Mouse (Mus musculus): ENCODE data around the gene Insl3. TPM values are rescaled to one million over a fixed set of nuclear protein-coding genes. Genes with fewer than 3 reads are reported as not detected.

The Insl3 gene
- polyA plus RNA-seq (2017; shearing (Covaris generic)) = 10 to 100 TPM; 11.7 to 25.4 (median 22.8) TPM

DNA sequence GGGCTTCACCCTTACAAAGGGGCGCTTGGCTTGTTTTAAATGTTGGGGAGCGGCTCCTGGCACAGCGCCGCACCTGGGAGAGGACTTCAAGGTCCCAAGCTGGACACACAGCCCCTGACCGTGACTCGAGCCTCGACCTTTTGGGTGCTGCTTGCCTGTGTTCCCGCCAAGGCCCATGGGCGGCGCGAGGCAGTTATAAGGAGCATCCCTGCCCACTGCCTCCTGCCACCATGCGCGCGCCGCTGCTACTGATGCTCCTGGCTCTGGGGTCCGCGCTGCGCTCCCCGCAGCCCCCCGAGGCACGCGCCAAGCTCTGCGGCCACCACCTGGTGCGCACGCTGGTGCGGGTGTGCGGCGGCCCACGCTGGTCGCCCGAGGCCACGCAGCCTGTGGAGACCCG, at the start of gene Insl3:
Gene Insl3 (plus strand): TSS at position 187 of the 400 bp plus-strand sequence.
- no peak for ATAC-seq

DNA sequence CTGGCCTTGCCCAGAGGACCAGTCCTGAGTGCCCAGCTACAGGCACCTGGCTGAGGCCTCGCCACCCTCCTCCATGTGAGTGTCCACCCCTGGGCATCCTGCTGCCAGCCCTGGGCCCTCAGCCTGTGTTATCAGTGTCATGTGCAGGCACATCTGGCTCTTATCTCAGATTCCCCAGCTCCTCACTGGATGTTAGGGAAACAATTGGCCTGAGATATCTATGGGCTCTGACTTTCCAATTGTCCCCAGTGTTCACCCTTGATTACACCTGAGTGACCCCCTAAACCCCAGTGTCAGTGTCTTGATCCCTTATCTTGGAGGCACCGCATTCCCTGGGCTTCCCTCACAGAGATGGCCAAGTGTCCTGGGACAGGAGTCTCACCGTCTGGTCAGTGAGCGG, 49.7 kb upstream of the Insl3 start:
- ATAC-seq = no peak

DNA sequence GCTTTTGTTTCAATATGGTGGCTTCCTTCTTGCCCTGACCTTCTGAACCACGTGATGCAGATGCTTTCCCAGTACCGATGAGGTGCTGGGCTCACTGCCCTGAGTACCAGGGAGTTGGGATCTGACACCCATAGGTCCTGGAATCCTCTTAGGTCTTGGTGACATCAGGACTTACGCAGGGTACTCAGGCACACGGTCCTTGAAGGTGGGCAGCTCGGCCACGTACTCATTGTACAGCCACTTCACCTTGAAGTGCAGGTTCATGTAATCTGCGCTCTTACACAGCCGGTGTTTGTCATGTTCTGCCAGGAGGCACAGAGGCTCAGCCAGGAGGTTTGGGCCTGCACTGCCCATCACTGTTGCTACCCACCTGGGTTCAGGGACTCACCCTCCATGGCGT, 43.5 kb upstream of the Insl3 start:
- no peak for ATAC-seq

DNA sequence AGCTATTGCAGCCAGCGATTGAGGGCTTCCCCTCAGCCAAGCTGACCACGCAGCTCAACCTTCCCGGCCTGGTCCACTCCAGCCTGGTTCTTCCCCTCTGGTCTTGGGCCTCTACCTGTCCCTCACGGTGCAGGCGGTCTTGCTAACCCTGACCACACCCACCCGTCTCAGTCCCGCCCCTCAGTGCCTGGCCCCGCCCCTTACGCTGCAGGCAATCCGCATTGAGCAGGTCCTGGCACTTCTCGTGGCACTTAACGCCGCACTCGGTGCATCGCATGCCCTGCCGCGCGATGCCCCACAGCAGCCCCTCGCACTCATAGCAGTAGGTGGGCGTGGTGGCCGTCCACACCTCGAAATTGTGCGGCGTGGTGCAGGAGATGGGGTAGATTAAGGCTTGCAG, 34.4 kb upstream of the Insl3 start:
- ATAC-seq = no peak

DNA sequence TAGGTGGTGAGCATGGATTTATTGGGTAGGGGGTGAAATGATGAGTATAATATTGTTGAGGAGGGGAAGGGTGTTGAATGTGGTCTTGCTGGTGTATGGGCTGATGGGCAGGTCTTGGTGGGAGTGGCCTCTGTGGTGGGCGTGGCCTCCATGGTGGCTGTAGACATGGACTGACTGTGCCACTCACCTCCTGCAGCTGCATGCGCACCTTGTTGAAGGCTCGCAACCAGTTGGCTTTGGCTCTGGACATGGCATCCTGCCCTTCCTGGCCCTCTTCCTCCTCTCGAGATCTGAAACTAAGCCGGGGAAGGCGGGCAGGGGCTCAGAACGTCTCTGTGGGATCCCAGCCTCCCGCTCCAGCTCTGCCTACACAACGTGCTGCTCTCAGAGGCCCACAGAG, 31.2 kb upstream of the Insl3 start:
- ATAC-seq = no peak

DNA sequence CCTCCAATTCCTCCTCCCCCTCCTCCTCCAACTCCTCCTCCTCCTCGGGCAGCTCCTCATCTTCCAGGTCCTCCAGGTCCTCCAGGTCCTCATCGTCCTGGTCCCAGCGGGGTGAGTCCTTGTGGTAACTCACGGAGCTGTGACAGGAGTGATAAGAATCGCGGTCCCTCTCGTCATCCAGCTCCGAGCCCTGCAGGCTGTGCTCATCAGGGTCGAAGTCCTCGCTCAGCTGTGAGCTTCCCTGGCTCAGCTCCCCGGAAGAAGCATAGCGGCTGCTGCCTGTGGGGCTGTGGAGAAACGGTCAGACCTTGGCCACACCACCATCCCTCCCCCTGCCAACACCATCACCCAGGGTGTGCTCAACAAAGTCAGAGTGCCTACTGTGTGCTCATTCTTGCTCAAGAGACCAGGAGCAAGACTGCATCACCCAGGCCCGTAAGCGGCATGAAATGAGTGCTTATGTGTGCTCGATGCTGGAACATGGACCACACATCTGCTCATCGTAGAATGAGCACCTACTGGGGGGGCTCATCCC, 30.4 kb upstream of the Insl3 start:
- ATAC-seq = no peak

DNA sequence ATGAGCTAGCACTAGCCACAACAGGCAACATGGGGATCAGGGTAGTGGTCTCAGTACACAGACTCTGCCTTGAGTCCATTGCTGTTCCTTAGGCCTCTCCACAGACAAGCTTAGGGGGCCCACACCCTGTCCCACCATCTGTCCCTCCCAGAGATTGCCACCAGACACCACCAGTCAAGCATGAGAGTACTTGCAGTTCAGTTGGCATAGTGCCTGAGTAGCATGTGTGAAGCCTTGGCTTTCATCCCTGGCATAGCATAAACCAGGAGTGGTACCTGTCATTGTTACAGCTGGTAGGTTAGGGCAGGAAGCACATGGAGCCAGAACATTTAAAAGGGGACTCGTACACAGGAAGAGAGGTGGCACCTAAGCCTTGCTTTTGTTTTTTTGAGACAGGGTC, 29.3 kb upstream of the Insl3 start:
- ATAC-seq = no peak

DNA sequence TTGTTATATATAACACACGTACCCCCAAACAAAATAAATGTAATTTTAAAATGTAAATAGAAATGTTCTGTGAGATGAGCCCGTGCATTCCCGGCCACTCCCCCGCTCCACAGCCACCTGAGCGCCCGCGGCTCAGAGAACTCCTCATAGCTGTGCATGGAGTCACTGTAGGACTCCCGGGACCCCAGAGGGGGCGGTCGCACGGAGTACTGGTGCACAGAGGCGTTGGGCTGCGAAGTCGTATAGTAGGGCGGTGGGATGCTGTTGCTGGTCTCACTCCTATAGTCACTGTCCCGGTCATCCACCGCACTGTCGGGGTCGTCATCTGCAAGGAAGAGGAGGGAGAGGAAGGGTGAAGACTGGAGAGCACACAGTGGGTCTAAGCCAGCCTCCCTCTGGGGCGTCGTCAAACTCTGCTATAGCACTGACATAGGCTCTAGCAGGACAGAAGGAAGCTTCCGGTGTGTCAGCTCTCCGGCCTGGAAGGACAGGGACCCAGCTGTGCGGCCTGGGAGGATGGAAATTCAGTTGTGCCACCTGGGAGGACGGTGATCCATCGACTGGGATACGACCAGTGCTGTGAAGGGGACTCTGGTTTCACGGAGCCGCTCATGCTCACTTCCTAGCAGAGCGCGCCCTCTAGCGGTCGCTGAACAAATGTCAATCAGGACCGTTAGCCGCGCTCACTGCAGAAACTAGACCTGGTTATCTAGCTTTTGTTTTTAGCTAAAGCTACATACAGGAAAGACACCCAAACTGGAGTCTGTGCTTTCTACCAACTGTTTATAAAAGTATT, 28.5 kb upstream of the Insl3 start:
- ATAC-seq = peak; percentile 80

DNA sequence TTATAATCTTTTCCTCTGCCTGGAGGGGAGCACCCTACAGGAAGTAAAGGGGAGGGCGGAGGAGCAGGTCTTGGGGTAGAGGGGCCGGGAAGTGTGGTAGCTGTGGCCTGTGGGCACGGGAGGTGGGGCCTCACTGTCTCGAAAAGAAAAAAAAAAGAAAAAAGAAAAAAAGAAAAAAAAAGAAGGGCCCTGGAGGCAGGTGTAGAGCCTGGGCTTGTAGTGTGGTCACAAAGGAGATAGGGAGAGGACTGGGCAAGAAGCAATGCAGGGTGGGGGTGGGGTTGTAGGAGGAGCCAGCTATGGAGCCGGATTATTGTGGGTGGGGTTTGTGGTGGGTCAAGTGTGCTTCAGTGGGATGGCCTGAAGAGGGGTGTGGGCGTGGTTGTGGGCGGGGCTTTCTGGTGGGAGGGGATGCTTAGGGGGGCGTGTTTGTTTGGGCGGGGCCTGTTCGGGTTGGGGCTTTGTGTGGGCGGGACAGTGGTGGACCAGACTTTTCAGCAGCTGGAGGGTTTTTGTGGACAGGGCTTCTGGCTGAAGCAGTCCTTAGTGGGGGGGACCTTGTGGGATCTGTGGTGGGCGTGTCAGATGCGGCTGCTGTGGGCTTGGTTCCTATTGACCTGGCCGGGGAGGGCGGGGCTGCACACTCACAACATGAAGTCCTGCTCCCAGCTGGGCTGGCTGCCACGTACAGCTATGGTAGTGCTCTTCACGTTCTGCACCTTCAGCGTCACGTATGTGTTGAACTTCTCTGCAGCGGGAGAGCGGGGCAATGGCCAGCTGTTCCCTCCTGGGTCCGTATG, 23.5 kb upstream of the Insl3 start:
- peak; percentile 46 for ATAC-seq

DNA sequence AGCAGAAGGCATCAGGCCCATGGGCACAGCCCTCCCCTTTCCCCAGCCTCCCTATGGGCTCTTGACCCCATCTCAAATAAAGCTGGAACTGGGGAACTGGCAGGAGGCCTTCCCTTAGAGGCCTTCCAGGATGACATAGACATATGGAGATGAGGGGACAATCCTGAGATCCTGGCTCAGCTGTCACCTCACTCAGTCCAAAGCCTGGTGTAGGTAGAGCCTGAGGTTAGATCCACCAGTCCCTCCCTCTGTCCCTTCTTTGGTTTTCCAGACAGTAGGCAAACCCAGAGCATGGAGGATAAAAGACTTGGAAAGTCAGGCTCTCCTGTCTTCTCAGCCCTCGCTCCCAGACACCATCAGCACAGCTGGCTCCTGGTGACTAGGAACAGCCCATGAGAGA, 22.2 kb upstream of the Insl3 start:
- ATAC-seq = no peak

DNA sequence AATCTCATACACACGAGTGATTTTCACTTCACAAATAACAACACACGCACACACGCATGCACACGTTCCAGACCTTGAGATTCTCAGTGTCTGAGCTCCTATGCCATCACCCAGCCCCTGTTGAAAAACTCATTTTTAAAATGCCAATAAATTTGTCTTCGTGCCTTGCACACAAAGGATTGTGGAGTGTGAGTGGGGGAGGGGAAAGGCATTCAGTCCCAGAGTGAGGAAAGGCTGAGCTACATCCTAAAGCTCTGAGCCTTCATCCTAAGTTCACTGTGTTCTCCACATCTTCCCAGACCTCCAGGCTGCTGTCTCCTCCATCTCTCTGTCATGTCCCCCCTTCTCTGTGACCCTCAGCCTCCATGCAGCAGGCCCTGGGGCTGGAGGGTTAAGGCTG, 21.8 kb upstream of the Insl3 start:
- no peak for ATAC-seq

DNA sequence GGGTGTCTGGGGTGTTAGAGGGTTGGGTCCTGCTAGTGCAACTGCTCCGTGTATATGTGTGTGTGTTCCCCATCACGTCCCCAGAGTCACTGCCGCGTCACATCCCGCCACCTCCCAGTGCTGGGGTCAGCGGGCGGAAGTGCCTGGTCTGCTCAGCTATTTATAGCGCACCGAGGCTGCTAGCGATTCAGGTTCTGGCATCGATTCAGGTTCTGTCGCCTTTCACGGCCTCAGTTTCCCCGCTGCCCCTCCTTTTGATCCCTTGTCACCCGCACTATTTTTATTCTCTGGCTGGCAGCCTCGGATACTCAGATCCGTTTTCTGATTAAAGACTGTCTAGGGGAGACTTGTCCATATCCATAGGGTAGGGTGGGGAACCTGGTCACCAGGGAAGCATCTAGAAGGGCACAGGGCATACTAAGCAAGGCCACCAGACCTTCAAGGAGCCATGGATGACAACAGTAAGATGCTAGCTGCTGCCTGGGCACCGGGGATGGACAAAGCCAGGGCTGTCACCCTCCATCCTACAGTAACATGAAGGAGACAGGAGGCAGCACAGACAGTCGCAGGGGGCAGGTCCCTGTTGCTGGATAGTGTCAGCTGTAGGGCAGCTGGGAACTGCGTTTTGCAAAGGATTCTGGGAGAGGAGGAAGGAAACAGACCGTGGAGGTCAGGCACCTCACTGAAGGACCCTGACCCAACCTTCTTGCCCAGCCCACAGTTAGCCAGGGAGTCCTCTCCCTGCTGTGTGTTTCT, 20.6 kb upstream of the Insl3 start:
- peak; percentile 74 for ATAC-seq

DNA sequence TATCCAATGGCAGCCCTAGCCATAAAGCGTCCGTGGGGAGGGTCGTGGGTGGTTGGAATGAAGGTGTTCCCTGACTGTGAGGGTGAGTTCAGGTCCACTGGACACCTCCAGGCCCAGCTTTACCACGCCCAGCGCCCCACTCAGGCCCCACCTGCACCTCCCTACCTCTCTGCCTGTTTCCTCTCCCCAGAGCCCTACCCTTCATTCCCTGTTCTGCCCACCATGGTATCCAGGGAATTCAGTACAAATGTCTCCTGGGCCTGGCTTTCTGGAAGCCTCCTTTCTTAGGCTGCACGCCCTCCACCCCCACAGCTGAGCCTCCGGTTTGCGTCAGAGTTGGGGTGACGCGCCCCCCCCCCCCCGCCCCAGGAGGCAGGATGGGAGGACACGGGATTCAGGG, 18.8 kb upstream of the Insl3 start:
- ATAC-seq = no peak

DNA sequence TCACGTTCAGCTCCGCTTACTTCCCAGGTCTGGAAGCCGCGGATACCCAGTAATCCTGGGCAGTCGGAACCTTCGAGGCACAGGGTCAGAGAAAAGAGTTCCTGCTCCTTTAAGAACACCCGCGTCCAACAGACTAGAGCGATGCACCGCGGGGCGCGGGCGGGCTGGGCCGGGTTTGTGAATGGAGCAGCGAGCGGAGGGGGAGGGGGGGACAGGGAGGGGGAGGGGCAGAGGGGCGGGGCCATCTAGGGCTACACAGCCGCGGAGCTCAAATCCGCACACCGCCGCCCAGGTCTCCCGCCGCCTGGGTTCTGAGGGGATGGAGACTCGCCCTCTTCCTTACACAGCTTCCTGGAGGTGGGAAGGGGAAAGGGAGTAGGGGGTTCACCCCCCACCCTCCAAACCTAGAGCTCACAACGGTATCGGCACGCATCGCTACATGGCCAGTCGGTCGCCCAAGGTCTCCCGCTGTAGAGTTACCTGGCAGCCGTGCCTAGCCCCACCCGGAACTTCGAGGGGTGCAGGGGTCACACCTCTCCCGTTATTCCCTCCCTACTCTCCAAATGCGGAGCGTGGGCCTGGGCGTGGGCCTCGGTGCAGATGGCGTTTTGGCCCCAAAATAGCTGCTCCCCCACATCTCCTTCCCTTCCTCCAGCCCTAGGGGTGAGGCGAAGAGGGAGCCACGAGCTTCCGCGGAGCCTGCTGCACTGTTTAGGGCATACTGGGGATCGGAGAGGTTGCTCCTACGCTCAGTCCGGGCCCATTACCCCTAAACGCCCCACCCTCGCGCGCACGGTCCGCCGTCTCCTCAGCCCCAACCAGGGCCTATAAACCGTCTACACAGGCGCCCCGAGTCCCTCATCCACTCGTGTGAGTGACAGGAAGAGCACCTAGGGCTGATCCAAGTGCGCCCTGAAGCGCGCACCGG, 18.1 kb upstream of the Insl3 start:
- ATAC-seq = peak; percentile 7

DNA sequence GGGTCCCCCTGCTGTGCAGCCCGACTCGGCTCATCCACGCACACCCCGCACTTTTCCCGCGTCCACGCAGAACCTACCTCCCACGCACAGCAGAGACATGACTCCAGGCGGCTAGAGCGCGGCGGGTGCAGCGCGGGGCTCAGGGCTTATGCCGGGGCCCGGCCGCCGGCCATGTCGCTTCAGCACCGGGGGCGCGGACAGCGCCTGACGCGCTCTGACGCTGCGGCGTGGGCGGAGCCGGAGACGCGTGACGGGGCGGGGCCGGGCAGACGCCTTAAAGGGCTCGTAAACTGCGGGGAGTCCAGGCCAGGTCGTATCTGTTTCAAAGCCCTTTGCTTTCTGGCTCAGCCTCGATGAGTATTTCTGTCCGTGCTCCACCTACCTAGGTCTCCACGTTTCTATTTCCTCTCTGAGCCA, 17.5 kb upstream of the Insl3 start, which contains the start of gene Unc13a:
Gene Unc13a (minus strand): TSS at position 209 of the 417 bp plus-strand sequence.
- ATAC-seq = peak; percentile 54

DNA sequence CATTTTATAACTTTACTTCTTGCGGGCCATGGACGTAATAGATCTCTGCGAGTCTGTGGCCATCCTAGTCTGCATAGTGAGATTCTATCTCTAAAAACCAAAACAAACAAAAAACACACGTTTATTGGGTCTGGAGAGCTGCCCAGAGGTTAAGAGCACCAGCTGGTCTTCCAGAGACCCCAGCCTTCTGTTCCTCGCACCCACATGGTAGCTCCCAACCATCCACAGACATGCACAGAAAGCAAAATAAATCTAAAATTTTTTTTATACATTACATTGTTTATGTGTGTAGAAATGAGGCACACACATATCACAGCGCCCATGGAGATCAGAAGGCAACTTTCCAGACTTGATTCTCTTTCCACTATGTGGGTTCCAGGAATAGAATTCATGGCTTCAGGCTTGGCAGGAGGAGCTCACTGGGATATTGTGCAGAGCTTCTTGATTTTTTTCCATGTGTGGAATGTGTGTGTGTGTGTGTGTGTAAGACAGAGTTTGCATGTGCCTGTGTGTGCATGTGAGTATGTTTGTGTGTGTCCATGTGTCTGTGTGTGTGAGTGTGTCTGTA, 16.8 kb upstream of the Insl3 start:
- ATAC-seq = no peak

DNA sequence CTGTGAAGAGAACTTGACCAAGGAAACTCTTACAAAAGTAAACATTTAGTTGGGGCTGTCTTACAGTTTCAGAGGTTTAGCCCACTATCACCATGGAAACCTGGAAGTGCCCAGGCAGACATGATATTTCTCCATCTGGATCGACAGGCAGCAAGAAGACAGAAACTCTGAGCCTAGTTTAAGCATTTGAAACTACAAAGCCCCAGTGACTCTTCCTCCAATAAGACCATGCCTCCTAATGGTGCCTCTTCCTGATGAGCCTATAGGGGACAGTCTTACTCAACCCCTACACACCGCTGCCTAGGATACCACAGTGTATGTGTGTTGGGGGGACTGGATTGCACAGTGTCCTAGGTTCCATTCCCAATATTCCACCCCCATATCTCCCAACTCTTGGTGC, 14.9 kb upstream of the Insl3 start:
- ATAC-seq = no peak

DNA sequence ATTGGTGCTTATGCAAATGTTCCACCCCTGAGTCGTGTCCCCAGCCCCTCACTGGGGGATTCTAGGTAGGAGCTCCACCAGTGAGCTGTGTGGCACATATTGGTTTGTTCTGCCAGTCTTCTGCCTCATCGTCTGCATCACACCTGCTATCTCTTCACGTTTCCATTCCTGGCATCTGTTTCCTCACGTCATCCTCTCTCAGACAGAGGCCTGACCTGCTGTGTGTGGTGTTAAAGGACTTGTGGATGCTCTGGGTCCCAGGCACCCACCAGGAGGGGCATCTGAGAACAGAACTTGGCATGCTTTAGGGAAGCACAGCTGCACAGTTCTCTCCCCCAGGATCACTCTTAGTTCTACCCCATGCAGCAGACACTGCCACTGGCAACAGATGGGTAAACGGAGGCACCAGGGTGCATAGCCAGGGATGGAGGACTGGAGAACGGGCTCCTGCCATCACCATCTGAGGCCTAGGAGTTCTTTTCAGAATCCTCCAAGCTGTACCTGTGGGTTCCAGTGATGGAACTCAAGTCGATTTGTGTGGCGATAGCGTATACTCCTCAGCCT, 13.5 kb upstream of the Insl3 start:
- ATAC-seq = no peak

DNA sequence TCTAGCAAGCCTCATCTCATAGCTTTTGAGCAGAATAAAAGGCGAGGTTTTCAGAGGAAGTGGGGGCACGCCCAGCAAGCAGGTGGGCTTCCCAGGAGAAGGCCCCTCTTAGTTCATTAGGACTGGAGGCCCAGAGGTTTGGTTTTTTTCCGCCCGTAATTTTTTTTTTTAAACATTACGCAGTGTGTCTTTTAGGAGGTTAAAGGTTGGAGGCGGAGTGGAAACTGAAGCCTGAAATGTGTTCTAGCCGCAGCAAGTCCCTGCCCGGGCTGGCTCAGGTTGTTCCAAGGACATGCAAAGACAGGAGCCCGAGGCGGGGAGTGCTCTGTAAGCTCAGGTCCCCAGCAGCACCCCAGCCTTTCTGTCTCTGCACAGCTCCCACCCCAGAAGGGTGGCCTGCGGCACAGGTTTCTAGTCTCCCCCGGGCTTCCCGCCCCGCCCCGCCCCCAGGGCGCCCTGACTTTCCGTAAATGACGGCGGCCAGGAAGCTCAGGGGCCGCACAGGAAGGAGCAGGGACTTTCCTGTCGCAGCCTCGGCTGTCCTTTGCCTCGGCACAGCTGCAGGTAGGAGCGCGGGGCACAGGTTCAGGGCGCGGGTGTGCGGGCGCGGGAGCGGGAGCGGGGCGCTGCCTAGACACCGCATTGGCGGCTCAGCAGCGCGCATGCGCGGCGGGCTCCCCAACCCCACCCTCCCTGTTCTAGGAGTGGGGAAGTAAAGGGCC, 12.8 kb upstream of the Insl3 start, which contains the start of gene Jak3:
Gene Jak3 (plus strand): TSS at position 277 of the 722 bp plus-strand sequence.
- peak; percentile 71 for ATAC-seq

DNA sequence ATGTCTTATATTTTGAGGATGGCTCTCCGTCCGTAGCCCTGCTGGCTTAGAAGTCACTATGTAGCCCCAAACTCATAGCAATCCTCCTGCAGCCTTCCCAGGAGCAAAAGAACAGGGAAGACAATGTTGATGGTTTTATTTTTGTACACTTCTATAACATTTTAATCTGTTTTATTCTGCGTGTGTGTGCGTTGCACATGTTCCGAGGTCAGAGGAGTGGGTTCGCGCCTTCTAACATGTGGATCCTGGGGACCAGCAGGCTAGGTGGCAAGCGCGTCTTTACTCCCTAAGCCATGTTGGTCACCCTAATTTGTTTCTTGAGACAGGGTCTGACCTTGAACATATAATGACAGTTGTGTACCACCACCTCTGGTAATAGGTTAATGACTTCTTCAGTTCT, 12.2 kb upstream of the Insl3 start:
- no peak for ATAC-seq

Measured in inflammation-experienced regulatory T-cells, adult 6 months (primary cell).